Mouse (Mus musculus) myocyte (in vitro differentiated cells): ENCODE measurements around the gene Fam78b.

ENCODE experiments used
- CEBPB ChIP-seq: IDR thresholded peaks from 2 replicates; pipeline ENCODE4 v1.6.1; 2011; ENCODE audit warnings: mild to moderate bottlenecking, moderate library complexity; ENCODE audit not compliant: poor library complexity, insufficient read depth, severe bottlenecking
- MAX ChIP-seq: IDR thresholded peaks from one replicate; pipeline ENCODE4 v1.6.1; 2011; ENCODE audit warnings: low read depth, mild to moderate bottlenecking, control low read depth
- POLR2A ChIP-seq: IDR thresholded peaks from one replicate; pipeline ENCODE4 v1.6.1; 2011; ENCODE audit warnings: low read depth, mild to moderate bottlenecking, control low read depth, moderate library complexity; ENCODE audit not compliant: insufficient read length
- POLR2AphosphoS2 ChIP-seq: IDR thresholded peaks from one replicate; pipeline ENCODE4 v1.6.1; 2011; ENCODE audit warnings: low read depth, control low read depth; ENCODE audit not compliant: insufficient read length
- SRF ChIP-seq: IDR thresholded peaks from one replicate; pipeline ENCODE4 v1.6.1; 2011; ENCODE audit warnings: low read depth; ENCODE audit not compliant: control insufficient read depth, insufficient read length
- TCF12 ChIP-seq: IDR thresholded peaks from one replicate; pipeline ENCODE4 v1.6.1; 2011; ENCODE audit warnings: mild to moderate bottlenecking, control low read depth; ENCODE audit not compliant: poor library complexity, insufficient read depth, severe bottlenecking
- USF1 ChIP-seq: IDR thresholded peaks from one replicate; pipeline ENCODE4 v1.6.1; 2011; ENCODE audit warnings: low read depth, mild to moderate bottlenecking, control low read depth, moderate library complexity

- TF ChIP-seq TCF12 (no peak), POLR2AphosphoS2 (no peak), CEBPB (no peak), MAX (no peak), SRF (no peak), USF1 (no peak), POLR2A (no peak)
These were observed 15.1 kb downstream of the Fam78b start for GRCm38 (mm10) chr1:167016269-167016668.
